Mouse (Mus musculus): ENCODE results near the gene Clock.

DNA sequence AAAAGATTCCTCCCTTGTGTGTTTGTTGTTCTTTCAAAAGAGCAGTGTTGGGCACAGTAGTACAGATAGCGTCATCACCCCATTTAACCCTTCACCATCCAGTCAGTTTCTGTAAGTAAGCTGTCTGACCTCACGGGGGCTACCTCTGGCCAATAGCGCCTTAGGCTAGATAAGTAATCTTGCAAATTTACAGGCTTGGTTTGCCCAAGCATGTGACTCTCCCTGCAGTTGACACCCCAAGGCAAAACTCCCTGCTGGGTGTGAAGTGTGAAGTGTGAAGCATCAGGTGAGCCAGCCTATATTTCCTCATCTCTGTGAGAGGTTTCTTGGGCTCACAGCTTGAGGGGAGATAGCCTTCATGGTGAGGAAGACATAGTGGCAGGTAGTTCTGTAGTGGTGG lies 144.5 kb downstream of the Clock start:
- TF ChIP-seq GATA1 (IDR thresholded peaks at IDR 0.05; ENCODE audit: borderline replicate concordance, low read length) (no peak), FLI1 (IDR thresholded peaks at IDR 0.05; ENCODE audit: low read length) (no peak)
